In the genomic region with DNA sequence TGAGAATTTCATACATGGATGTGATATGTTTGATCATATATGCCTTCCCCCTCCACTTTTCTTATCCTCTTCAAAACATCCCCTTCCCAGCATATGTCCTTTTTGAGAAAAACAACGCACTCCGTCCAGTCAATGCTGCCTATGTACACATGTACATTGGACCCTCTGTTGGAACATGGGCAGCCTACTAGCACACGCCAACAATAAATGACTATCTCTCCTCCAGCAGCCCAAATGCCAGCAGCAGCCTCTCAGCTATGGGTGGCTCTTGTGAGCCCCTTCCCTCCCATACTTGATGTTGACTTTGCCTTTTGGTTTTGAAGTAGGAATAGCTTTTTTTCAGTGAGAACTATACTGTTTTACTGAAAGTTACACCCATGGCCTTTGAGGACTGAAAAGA, we compare ENCODE assay signal across 25 mouse cellular contexts.
"Had no signal": no experiment of that assay in that cellular context is flagged by ENCODE, and none has a peak within 500 bp of the region (broad histone marks: within the 10 kb centered on the region; RNA-seq: fewer than 3 reads in every experiment).

No protein-coding gene starts in this region.

- H3K4me1 ChIP-seq: heart, embryonic 15.5 days; hindbrain, embryonic 13.5 days; hindbrain, embryonic 15.5 days; kidney, embryonic 15.5 days; limb, embryonic 13.5 days; limb, embryonic 15.5 days had no signal

- H3K4me2 ChIP-seq: heart, embryonic 11.5 days; heart, embryonic 13.5 days; heart, embryonic 15.5 days; hindbrain, embryonic 13.5 days; hindbrain, embryonic 15.5 days; kidney, embryonic 15.5 days; limb, embryonic 13.5 days; limb, embryonic 15.5 days had no signal

- H3K9ac ChIP-seq: forebrain, postnatal 0 days; heart, embryonic 13.5 days; heart, embryonic 15.5 days; hindbrain, embryonic 13.5 days; hindbrain, embryonic 15.5 days; kidney, embryonic 15.5 days; limb, embryonic 13.5 days; limb, embryonic 15.5 days had no signal

- H3K4me3 ChIP-seq: heart, embryonic 13.5 days; heart, embryonic 15.5 days; hindbrain, embryonic 13.5 days; hindbrain, embryonic 15.5 days; kidney, embryonic 15.5 days; limb, embryonic 13.5 days; limb, embryonic 15.5 days had no signal

- ATAC-seq: forebrain, postnatal 0 days; hindbrain, postnatal 0 days; intestine, embryonic 16.5 days had no signal

- H3K36me3 ChIP-seq: heart, embryonic 15.5 days had no signal

- H3K27ac ChIP-seq: heart, embryonic 13.5 days; heart, embryonic 15.5 days; hindbrain, embryonic 13.5 days; hindbrain, embryonic 15.5 days; hindbrain, postnatal 0 days; kidney, embryonic 15.5 days; kidney, postnatal 0 days; limb, embryonic 13.5 days; limb, embryonic 15.5 days had no signal

- H3K9me3 ChIP-seq: heart, embryonic 13.5 days; heart, embryonic 15.5 days; hindbrain, embryonic 13.5 days; hindbrain, embryonic 15.5 days; kidney, embryonic 15.5 days; limb, embryonic 13.5 days; limb, embryonic 15.5 days had no signal

- H3K27me3 ChIP-seq: heart, embryonic 13.5 days; heart, embryonic 15.5 days; hindbrain, embryonic 13.5 days; hindbrain, embryonic 15.5 days; kidney, embryonic 15.5 days; limb, embryonic 13.5 days; limb, embryonic 15.5 days had no signal

- DNase-seq: forebrain, postnatal 0 days; gastrocnemius, postnatal 14 days; gastrocnemius, postnatal 36 days; heart, adult 18-20 months; heart, postnatal 14 days; heart, postnatal 36 days; kidney, adult 11 months; kidney, adult 2 months; kidney, adult 9 months; kidney, postnatal 14 days; kidney, postnatal 36 days; layer of hippocampus, adult 9-11 months; layer of hippocampus, postnatal 36 days; left cerebral cortex, postnatal 4 days had no signal
